25 mouse cellular contexts compared by ENCODE assay signal in the genomic region with DNA sequence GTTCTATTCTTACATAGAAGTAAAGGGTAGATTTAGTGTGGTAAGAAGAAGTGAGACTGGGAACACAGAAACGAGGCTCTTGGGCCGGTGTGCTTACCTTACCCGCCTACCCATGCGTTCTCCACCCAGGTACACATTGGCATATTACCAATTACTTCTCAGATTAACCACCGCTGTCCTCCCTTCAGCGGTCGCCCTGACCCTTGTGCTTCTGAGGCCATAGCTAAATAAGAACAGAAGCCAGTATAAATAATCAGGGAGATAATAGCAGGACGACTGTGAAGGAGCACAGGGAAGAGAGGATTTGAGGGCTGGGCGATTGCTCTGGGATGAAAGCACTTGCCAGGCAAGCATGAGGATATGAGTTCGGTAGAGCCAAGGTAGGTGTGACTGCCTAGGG. TPM values are rescaled to one million over a fixed set of nuclear protein-coding genes. Genes with fewer than 3 reads are reported as not detected.
"Had no signal": no experiment of that assay in that cellular context is flagged by ENCODE, and none has a peak within 500 bp of the region (broad histone marks: within the 10 kb centered on the region; RNA-seq: fewer than 3 reads in every experiment).

No protein-coding gene starts in this region.

- H3K36me3 ChIP-seq: hindbrain, embryonic 12.5 days; limb, embryonic 13.5 days; midbrain, embryonic 10.5 days; neural tube, embryonic 15.5 days; stomach, embryonic 15.5 days had no signal

- H3K4me3 ChIP-seq: hindbrain, embryonic 12.5 days; limb, embryonic 13.5 days; midbrain, embryonic 10.5 days; myocyte; neural tube, embryonic 15.5 days; stomach, embryonic 15.5 days had no signal

- ATAC-seq: hindbrain, embryonic 16.5 days; inflammation-experienced regulatory T-cells, adult 6 months had no signal

- H3K4me2 ChIP-seq: hindbrain, embryonic 12.5 days; limb, embryonic 13.5 days; lung, embryonic 14.5 days; neural tube, embryonic 15.5 days; stomach, embryonic 15.5 days had no signal

- DNase-seq: kidney, adult 18-20 months; kidney, postnatal 14 days; layer of hippocampus, adult 9-11 months; layer of hippocampus, postnatal 36 days; lung, embryonic 14.5 days; lung, postnatal 4 days; midbrain, embryonic 14.5 days; retina, postnatal 1 day; right cerebral cortex, postnatal 4 days; thymus, postnatal 4 days had no signal

- H3K4me1 ChIP-seq: hindbrain, embryonic 12.5 days; midbrain, embryonic 10.5 days; neural tube, embryonic 15.5 days had no signal

- H3K27me3 ChIP-seq: hindbrain, embryonic 12.5 days; limb, embryonic 13.5 days; neural tube, embryonic 15.5 days; stomach, embryonic 15.5 days had no signal

- H3K9ac ChIP-seq: hindbrain, embryonic 12.5 days; limb, embryonic 13.5 days; liver, embryonic 14.5 days; lung, embryonic 14.5 days; neural tube, embryonic 15.5 days; stomach, embryonic 15.5 days had no signal

- H3K27ac ChIP-seq: hindbrain, embryonic 12.5 days; limb, embryonic 13.5 days; liver, embryonic 14.5 days; midbrain, embryonic 10.5 days; neural tube, embryonic 15.5 days; stomach, embryonic 15.5 days had no signal

- H3K9me3 ChIP-seq: hindbrain, embryonic 12.5 days; midbrain, embryonic 10.5 days; neural tube, embryonic 15.5 days; stomach, embryonic 15.5 days had no signal

RNA-seq across cellular contexts. Expression of gene Prss48, which starts 11.5 kb away (rescaled TPM):
- total RNA-seq: layer of hippocampus, adult 18-20 months; layer of hippocampus, postnatal 36 days; left cerebral cortex, adult 8-10 months; left cerebral cortex, postnatal 36 days; megakaryocyte, adult 5-6 weeks had no signal
- polyA plus RNA-seq: hindbrain, embryonic 12.5 days; hindbrain, embryonic 16.5 days; inflammation-experienced regulatory T-cells, adult 6 months; limb, embryonic 13.5 days; liver, embryonic 14.5 days; midbrain, embryonic 10.5 days; midbrain, embryonic 14.5 days; myocyte; neural tube, embryonic 11.5 days; neural tube, embryonic 15.5 days; spleen, adult 2 months; stomach, embryonic 15.5 days had no signal
